Mouse (Mus musculus) megakaryocyte, embryonic 14.5 days (primary cell): ENCODE data around the gene Znhit2. TPM values are rescaled to one million over a fixed set of nuclear protein-coding genes. Genes with fewer than 3 reads are reported as not detected.

Source experiments
- H3K27me3 ChIP-seq: replicated peaks from 2 replicates; pipeline ENCODE3; 2012; ENCODE audit warnings: inconsistent platforms
- H3K36me3 ChIP-seq: replicated peaks from 2 replicates; pipeline ENCODE3; 2012; ENCODE audit warnings: low read length, inconsistent platforms, mixed read lengths
- H3K4me1 ChIP-seq: 2 replicates; pipeline ENCODE4 v1.6.1; 2012; ENCODE audit warnings: inconsistent platforms
- H3K4me3 ChIP-seq: replicated peaks from 2 replicates; pipeline ENCODE3; 2012; ENCODE audit warnings: moderate library complexity, mild to moderate bottlenecking, inconsistent platforms
- H3K9me3 ChIP-seq: 2 replicates; pipeline ENCODE4 v1.6.1; 2012; ENCODE audit warnings: inconsistent platforms
- FLI1 ChIP-seq: IDR thresholded peaks from 2 replicates; pipeline ENCODE4 v1.6.1; 2012; ENCODE audit warnings: low read length, inconsistent platforms, mixed read lengths
- GATA1 ChIP-seq: IDR thresholded peaks from 3 replicates; pipeline ENCODE4 v1.6.1; 2012; ENCODE audit warnings: mixed read lengths, low read length, inconsistent platforms, borderline replicate concordance
- polyA plus RNA-seq: library from polyadenylated mRNA; stranded (reverse); fragments of >175 nt; gene quantifications from 2 replicates; pipeline ENCODE4 v1.2.3, GENCODE M21; 2012; ENCODE audit warnings: low replicate concordance; ENCODE audit not compliant: insufficient read depth

Gene Znhit2
- polyA plus RNA-seq, result 39.7 and 64.8 TPM in 2 replicates

DNA sequence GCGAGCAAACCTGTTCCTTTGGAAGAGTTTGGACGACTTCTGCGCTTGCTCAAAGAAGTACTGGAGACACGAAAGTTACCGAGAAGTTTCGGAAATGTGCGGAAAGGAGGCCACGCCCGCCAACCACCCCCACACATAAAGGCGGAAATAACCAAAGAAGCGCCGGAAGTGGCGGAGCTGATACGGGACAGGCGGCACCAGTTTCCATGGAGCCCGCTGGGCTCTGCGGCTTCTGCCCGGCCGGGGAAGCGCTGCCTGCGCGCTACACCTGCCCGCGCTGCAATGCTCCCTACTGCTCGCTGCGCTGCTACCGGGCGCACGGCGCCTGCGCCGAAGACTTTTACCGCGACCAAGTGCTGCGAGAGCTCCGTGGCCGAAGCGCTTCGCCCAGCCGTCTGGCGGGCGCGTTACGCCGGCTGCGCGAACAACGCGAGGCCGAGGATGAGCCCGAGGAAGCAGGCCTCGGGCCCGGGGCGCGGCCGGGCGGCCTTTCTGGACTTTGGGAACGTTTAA is at the start of gene Znhit2:
Gene Znhit2 (plus strand): TSS at position 172 of the 513 bp plus-strand sequence.
- H3K4me3 ChIP-seq, result peak within 1 kb of the TSS; percentile 97
- H3K4me1 ChIP-seq, result peaks cover 59% of the 10 kb centered on the region
- peak; percentile 93 for TF ChIP-seq GATA1
- TF ChIP-seq FLI1, result peak; percentile 90; the same call in 1 of the 2 replicates
- H3K9me3 ChIP-seq, result no peaks in the 10 kb centered on the region
- no peaks in the 10 kb centered on the region for H3K27me3 ChIP-seq
- peaks cover 25% of the 10 kb centered on the region for H3K36me3 ChIP-seq

DNA sequence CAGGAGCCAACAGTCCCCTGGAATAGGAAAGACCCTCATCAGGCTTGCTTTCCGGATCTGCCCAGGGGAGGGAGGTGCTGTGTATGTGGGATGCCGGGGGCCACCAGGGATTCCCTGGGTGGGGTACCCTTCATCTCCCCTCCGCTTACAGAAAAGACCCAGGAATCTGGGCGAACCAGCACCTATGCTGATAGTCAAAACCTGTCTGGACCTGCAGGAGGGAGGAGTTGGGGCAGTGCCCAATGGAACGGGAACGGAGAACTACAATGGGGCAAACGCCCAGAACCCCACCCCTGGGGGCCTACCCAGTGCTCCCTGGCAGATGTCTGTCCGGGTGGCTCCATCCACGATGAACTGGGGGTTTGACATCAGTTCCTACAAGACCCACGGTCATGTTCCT is 47.3 kb upstream of the Znhit2 start:
- H3K4me1 ChIP-seq, result peaks cover 62% of the 10 kb centered on the region
- TF ChIP-seq GATA1, result no peak
- no peak for TF ChIP-seq FLI1
- no peaks in the 10 kb centered on the region for H3K9me3 ChIP-seq
- H3K27me3 ChIP-seq, result no peaks in the 10 kb centered on the region
- peaks cover 51% of the 10 kb centered on the region for H3K36me3 ChIP-seq
- no peak overlapping the region for H3K4me3 ChIP-seq

DNA sequence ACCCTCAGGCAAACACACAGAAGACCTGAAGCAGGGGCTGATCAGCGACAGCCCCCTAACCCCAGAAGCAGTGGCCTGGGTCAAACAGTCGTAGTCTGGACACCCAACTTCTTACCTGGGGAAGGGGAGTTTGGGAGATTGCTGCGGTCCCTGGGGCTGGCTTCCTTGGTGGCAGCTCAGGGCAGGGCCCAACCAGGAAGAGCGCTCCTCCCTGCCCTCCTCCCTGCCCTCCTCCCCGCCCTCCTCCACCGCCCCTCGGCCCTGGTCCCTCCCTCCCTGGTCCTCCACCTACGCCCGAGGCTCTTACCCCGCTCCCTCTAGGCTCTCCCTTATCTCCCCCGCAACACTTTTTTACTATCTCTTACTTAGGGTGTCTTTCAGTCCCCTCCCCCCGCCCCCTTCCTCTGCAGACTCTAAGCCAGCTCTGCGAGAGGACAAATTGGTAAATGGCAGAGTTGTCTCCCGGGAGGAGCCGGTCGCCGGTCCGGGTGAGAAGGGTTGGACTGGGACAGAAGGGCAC is 45.9 kb upstream of the Znhit2 start:
- Histone ChIP-seq H3K36me3 (peaks cover 40% of the 10 kb centered on the region), H3K4me3 (peak overlapping the region; percentile 94), H3K27me3 (no peaks in the 10 kb centered on the region), H3K9me3 (no peaks in the 10 kb centered on the region), H3K4me1 (peaks cover 70% of the 10 kb centered on the region)
- no peak for TF ChIP-seq FLI1

DNA sequence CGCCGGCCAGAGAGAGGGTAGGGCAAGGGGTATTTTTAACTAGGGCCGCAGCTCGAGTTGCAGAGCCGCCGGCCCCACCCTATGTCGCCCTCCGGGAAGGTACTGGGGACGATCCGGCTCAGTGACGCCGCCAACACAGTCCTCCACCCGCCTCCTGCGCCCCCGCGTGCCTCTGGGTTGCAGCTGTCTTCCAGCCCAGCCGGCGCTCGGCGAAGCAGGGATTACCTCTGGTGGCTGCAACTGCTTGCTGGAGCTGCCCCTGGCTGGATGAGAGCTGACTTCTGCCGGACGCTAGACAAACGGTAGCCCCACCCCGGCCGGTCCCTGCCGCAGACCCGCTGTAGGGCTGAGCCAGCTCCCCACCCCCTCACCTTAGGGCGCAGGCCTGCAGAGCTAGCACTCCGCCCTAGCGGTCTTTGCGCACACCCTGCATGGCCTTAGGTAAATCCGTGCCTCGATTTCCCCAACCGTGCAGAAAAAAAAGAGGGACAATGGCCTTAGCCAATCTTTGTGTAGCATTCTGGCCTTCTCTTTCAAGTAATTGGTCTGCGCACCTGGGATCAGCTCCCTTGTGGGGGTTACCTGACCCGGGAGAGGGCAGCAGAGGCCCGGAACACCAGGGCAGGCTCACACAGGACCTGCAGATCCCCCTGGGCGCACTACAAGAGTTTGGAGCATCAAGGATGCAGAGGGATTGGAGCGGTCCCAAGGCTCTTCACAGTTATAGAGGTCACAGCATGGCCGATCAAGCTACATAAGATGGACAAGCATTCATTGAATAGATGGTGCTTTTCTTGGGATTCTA is 45.3 kb upstream of the Znhit2 start, which contains the start of gene Capn1:
Gene Capn1 (minus strand): TSS at position 387 of the 805 bp plus-strand sequence.
- H3K36me3 ChIP-seq, result peaks cover 33% of the 10 kb centered on the region
- TF ChIP-seq FLI1 (no peak), GATA1 (no peak)
- H3K27me3 ChIP-seq, result no peaks in the 10 kb centered on the region
- H3K9me3 ChIP-seq, result no peaks in the 10 kb centered on the region
- H3K4me3 ChIP-seq, result peak within 1 kb of the TSS; percentile 94
- H3K4me1 ChIP-seq, result peaks cover 74% of the 10 kb centered on the region

DNA sequence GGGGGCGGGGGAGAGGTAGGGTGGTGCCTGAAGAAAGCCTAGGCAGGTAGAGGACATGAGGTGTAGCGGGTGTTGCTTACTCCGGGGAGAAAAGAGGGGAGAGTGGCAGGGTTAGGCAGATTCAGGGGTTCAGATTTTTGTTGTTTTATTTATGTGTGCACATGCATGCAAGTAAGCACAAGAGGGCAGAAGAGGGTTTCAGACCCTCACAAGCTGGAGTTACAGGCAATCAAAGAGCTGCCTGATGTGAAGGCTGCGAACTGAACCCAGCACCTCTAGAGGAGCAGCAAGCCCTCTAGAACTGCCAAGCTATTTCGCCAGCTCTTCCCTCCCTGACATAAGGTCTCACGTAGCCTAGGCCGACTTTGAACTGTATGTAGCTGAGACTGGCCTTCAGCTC is 44.5 kb upstream of the Znhit2 start:
- Histone ChIP-seq H3K4me1 (peaks cover 66% of the 10 kb centered on the region), H3K27me3 (no peaks in the 10 kb centered on the region), H3K4me3 (peak overlapping the region; percentile 94), H3K36me3 (peaks cover 25% of the 10 kb centered on the region), H3K9me3 (no peaks in the 10 kb centered on the region)
- no peak for TF ChIP-seq GATA1
- TF ChIP-seq FLI1, result no peak

DNA sequence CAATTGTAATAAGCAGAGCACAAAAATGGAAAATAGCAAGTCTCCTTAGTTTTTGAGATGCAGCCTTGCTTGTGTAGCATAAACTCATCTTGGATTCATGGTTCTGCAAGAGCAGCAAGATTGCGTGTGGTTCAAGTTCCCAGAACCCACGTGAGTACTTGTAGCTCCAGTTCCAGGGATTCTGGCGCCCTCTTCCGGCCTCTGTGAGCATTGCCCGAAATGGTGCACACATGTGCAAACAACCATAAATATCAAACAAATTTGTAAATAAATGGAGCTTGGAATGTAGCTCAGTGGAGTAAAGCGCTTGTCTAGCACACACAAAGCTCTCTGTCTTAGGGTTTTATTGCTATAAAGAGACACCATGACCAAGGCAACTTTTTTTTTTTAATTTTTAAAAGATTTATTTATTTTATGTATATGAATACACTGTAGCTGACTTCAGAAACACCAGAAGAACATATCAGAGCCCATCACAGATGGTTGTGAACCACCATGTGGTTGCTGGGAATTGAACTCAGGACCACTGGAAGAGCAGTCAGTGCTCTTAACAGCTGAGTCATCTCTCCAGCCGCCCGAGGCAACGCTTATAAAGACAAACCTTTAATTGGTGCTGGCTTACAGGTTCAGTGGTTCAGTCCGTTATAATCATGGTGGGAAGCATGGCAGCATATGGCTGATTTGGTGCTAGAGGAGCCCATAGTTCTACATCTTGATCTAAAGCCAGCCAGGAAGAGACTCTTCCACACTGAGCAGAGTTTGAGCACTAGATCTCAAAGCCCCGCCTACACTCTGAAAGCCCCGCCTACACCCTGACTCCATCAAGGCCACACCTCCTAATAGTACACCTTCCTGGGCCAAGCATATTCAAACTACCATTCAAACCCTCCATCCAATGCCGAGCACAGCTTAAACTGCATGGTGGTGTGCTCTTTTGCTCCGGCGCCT is 42.6 kb upstream of the Znhit2 start:
- peaks cover 6% of the 10 kb centered on the region for H3K27me3 ChIP-seq
- peak overlapping the region; percentile 66 for H3K4me3 ChIP-seq
- TF ChIP-seq GATA1, result no peak
- TF ChIP-seq FLI1, result no peak
- no peaks in the 10 kb centered on the region for H3K9me3 ChIP-seq
- peaks cover 60% of the 10 kb centered on the region for H3K4me1 ChIP-seq
- peaks cover 8% of the 10 kb centered on the region for H3K36me3 ChIP-seq

DNA sequence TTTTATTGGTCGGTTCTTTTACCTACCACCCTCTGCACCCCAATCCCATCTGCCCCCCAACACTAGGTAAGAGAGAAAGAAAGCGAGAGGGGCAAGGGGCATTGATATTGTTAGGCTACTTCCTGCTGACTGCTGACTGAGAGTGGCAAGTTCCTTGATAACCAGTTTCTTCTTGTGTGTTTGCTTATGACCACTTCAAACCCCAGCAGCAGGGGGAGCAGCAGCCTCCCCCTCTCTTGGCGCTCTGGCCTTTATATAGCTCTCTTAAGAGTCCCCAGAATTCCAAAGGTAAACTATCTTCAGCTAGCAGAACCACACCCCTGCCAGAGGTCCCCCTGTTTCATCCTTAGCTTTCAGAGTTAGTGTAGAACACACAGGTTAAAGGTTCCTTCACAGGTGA is 40.7 kb upstream of the Znhit2 start:
- H3K9me3 ChIP-seq, result no peaks in the 10 kb centered on the region
- TF ChIP-seq GATA1, result no peak
- TF ChIP-seq FLI1, result no peak
- H3K36me3 ChIP-seq, result no peaks in the 10 kb centered on the region
- peaks cover 21% of the 10 kb centered on the region for H3K27me3 ChIP-seq
- H3K4me1 ChIP-seq, result peaks cover 43% of the 10 kb centered on the region
- no peak overlapping the region for H3K4me3 ChIP-seq

DNA sequence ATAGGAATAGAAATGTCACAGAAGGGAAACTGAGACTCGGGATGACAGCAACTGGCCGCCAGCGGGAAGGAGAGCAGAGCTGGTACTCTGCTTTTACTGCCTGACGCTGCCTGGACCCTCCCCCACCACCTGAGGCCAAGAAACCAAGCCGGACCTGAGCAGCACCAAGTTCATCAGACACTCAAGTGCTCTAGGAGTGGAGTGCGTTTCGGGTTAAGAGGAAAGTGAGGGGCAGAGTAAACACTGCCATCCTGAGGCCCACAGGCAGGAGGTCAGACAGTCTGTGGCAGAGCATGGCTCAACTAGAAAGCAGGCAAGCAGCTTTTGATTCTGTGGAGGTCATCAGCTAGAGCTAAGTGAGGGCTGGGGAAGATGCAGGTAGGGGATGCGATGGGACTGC is 37.9 kb upstream of the Znhit2 start:
- Histone ChIP-seq H3K36me3 (no peaks in the 10 kb centered on the region), H3K4me3 (no peak overlapping the region), H3K9me3 (no peaks in the 10 kb centered on the region), H3K27me3 (peaks cover 29% of the 10 kb centered on the region), H3K4me1 (peaks cover 18% of the 10 kb centered on the region)
- no peak for TF ChIP-seq FLI1
- TF ChIP-seq GATA1, result no peak

DNA sequence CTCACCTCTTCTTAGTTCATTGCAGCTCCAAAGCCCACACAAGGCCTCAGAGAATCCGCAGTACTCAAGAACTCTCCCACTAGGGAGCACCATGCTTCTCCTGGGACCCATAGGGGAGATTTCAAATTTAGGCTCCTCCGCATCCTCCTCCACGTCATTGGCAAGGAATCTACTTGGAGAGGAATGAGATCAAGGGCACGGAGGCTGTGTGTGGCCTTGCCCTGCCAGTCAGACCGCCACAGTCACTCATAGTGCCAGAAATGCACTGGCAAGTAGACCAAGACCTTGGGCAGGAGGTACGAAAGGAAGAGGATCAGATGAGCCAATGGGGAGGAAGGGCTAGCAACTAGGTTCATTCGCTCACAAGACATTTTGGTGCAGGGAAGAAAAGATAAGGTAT is 37.1 kb upstream of the Znhit2 start:
- Histone ChIP-seq H3K27me3 (peaks cover 30% of the 10 kb centered on the region), H3K4me1 (peaks cover 11% of the 10 kb centered on the region; the same call in 1 of the 2 replicates), H3K4me3 (no peak overlapping the region), H3K9me3 (no peaks in the 10 kb centered on the region), H3K36me3 (no peaks in the 10 kb centered on the region)
- TF ChIP-seq FLI1 (no peak), GATA1 (no peak)
